Mouse (Mus musculus): ENCODE data around the gene Spns2. TPM values are rescaled to one million over a fixed set of nuclear protein-coding genes. Genes with fewer than 3 reads are reported as not detected.

Spns2 gene
- total RNA-seq (2021), result 2.2 and 3.3 TPM in 2 replicates
- long read RNA-seq, partial matches to known transcripts, result 1 of 7 reads
- long read RNA-seq, other reads (novel, unspliced or antisense), result 6 of 7 reads

DNA sequence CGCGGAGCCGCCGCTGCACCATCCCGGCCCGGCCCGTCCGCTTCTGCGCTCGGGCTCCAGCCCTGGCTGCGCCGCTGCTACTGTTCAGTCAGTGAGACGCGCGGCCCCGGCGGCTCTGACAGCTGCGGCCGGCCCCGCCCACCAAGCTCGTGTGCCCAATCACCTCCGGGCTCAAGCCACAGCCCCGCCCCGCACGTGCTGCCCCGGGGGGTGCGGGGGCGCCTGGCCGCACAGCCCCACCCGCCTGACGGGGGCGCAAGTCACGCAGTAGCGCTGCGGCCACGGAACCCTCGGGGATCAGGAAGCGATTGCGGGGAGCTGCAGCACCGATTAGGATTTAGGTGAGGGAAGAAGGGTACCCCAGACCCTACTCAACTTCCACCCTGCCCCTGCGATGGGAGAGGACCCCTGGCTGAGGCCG is at the start of gene Spns2:
Gene Spns2, minus strand, starts transcription at position 24 of the 421 bp plus-strand sequence.
- DNase-seq, result peak; percentile 93

DNA sequence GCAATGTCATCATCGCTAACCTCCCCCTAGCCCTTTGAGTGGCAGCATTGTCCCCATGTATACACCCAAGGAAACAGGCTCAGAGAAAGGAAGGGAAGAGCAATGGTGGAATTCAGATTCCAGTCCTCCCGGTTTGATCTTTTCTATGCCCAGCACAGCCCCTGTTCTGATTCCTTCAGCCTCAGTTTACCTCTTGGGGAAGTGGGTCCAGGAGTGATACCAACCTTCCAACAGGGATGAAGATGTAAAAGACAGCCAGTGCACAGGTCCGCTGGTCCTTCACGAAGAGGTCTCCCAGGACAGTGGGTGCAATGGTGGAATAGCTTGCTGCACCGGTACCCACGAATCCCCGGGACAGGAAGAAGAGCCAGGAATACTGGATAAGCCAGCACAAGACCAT is 49.1 kb upstream of the Spns2 start:
- no peak for DNase-seq

DNA sequence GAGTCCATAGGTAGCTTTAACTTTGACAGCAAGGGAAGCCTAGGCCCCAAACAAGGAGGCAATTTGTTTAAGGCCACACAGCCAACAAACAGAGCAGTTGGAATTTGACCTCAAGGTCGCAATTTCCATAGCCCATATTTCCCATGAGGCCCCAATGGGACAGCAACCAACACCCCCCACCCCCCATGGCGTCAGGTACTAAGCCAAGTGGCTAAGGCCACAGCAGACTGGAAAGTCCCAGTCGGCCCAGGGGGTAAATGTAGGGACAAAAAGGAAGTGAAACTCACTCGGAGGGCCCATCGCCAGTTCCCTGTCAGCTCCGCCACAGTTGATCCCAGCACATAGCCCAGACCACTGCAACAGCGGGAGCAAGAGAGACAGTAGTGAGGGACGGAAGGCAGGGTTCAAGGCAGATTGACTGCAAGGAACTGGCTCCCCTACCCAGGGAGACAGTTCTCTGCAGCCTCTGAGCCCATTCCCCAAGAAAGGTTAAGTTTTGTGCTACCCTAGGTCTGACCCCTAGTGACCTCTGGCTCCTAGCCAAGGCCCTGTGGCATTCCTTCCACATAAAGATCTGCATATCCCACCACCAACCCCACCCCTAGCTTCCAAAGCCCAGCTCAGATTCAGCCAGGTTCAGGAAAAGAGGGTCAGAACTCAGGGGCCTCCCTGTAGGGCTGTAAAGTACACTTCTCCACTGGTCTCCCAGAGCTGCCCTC is 48.5 kb upstream of the Spns2 start:
- peak; percentile 41 for DNase-seq

DNA sequence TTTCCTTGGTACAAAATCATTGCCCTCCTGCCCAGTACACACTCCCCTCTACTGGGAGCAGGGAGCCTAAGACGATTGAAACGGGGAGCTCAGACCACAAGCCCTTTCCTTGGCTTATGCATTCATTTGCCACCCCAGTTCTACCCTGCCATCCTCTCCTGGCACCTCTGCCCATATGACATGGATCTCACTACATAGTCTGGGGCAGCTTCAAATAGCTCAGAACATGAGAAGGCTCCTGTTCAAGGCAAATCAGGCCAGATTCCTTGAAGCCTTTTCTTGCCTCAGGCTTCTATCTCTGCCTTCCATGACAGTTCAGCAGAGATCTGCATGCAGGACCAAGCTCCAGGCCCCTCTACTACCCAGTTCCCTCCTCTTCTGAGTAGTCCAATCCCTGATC is 47.8 kb upstream of the Spns2 start:
- no peak for DNase-seq

DNA sequence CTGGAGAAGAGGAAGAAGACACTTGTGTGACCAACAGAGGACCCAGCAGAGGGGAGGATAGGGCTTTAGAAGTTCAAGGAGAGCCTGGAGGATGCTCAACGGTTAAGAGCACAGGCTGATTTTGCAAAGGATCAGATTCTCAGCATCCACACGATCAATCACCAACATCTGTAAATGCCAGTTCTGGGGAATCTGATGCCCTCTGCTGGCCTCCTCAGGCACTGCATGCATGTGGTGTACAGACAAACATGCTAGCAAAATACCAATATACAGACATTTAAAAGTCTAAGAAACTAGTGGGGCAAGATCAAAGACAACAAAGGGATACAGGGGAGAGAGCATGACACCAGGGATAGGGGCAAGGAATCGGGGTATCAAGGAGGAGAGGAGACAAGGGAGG is 45.8 kb upstream of the Spns2 start:
- no peak for DNase-seq

DNA sequence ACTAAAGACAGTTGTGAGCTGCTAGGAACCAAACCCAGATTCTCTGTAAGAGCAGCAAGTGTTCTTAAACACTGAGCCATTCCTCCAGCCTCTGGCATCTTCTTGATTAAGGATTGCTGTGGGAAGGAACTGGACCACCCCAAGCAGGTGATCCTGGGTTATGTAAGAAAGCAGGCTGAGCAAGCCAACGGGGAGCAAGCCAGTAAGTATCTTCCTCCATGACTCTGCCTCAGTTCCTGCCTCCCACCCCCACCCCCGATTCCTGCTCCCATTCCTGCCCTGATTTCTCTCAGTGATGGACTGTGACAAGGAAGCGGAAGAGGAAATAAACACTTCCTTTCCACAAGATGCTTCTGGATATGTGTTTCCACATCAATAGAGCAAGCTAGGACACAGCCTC is 43.2 kb upstream of the Spns2 start:
- no peak for DNase-seq

DNA sequence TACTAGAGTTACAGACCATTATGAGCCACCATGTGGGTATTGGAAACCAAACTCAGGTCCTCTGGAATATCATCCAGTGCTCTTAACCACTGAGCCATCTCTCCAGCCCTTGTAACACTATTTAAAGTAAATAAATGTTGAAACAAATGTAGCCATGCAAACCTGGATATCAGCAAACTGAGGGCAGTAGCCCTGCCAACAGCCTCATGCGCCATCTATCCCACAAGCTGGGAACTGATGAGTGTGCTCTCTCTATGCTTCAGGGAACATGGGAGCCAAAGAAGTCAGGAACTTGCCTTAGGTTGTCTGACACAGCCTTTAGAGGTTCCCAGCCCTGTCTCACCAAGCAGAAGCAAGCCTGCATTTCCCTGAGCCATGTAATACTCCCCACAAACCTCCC is 41.9 kb upstream of the Spns2 start:
- DNase-seq, result no peak

DNA sequence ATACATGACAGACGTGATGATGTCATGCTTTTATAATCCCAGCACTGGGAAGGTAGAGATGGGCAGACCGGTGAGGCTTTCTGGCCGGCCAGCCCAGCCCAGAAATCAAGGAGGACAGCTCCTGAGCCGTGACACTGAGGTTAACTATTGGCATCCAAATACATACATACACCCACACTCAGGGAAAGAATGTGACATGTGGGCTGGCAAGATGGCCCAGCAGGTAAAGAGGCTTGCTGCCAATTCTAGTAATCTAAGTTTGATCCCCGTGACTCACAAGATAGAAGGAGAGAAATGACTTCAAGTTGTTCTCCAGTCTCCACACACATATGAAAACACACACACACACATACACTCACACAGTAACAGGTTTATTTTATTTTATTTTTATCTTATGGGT is 41.4 kb upstream of the Spns2 start:
- DNase-seq, result no peak

DNA sequence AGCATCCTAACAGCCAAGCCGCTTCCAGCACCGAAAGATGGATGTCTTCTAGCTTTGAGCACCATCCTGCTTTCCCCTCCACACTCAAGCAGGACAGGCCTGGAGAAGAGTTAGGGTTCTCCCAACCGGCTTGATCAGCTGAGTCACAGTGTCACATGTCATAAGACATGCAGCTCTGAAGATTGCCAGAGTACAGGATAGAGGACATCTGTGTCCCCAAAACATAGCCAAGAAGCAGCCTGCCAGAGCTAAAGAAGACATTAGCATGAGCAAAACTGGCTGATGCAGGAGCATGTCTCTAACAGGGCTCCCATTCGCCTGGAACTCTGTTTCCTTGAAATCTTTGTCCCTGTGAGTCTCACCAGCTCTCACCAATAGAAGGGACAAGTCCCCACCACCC is 36.5 kb upstream of the Spns2 start:
- DNase-seq, result no peak

DNA sequence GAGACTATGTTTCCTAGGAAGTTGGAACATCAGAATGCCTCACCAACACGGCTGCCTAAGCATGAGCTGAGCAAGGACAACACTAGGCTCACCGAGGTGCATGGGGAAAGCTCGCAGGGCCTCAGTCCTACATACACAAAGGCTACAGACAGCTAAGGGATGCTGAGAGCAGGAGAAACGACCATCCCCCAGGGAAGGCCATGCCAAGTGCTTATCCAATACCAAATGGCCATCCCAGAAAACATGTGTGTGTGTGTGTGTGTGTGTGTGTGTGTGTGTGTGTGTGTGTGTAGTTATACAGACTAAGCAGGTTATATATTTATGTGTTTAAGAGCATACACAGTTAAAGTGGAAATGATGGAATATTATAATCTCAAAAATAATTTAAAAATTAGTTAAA is 34.0 kb upstream of the Spns2 start:
- no peak for DNase-seq

DNA sequence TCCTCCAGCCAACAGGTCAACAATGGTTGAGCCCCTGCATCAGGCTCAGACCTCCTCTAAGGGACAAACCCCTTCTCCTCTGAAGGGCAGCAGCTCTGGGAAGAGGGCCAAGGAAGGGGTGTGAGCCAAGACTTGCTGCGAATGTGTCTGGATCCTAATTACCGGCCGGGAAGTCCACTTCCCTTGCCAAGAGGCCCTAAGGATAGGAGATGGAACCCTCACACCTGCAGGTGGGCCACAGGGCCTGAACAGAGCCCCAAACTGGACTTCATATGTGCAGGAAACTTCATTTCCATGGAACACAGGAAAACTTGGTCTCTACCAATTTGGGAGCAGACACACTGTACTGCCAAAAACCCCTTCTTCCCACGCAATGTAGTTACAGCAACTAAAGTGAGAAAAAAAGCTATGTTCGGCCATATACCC is 32.9 kb upstream of the Spns2 start:
- DNase-seq, result peak; percentile 32

DNA sequence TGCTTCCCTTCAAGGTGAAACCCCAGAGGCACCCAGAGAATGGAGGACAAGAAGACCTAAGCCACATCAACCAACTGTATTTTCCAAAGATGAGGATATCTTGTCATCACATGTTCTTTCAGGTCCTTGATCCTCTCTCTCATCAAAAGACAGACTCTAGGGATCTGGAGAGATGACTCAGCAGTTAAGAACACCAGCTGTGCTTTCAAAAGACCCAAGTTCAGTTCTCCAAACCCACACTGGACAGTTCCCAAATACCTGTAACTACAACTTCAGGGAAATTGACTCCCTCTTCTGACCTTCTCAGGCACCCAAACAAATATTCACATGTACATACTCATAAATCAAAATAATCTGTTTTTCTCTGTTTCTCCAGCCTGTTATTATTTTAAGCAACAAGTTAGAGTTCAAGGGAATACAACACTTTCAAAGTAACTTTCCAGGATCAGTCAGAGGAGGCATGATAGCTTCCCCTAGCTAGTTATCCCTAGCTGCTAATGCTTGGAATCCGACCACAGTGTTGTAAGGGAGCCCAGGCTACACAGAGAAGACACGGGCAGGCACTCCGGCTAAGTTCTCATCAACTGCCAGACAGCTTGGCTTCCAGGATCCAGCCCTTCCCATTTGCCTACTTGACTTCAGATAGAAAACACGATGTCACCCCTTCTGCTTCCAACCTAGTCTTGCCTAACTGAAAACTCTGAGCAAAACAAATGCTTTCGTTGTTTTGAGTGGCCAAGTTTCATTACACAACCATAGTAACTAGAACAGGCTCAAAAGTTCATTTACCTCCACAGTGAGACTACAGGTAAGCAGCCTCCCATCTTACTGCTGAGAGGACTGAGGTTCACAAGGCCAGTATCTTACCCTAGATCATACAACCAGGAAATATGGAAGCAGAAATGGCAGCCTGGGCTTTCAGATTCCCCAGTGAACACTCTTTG is 32.2 kb upstream of the Spns2 start:
- DNase-seq, result no peak

DNA sequence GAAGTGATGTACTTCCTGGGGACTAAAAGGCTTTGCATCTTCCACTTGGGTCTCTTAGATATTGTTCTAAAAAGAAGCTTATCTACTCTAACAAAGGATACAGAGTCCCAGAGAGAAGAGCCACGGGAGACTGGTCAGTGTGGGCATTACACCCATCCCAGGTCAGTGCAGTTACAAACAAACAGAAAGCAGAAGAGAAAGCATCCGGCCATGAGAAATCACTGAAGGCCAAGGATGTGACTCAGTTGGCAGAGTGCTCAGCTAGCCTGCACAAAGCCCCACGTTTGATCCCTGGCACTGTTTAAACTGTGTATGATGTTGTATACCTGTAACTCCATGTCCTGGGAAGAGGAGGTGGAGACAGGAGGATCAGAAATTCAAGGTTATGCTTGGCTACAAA is 30.2 kb upstream of the Spns2 start:
- DNase-seq, result no peak

DNA sequence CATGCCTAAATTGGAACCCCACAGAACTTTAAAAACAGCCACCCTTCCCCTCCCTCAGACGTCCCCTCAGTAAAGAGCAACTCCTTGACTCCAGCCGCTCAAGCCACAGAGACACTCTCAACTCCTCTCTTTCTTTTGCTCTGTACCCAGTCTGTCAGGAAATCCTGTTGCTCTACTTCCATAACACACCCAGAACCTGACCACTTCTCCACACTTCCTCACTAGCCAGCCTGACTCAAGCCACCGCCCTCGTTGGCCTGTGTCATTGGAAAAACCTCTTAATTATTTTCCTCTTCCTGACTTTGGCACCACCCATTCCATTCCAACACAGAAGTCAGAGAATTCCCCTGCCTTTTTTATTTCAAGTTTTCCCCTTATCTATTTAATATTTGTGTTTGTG is 29.5 kb upstream of the Spns2 start:
- DNase-seq, result no peak

DNA sequence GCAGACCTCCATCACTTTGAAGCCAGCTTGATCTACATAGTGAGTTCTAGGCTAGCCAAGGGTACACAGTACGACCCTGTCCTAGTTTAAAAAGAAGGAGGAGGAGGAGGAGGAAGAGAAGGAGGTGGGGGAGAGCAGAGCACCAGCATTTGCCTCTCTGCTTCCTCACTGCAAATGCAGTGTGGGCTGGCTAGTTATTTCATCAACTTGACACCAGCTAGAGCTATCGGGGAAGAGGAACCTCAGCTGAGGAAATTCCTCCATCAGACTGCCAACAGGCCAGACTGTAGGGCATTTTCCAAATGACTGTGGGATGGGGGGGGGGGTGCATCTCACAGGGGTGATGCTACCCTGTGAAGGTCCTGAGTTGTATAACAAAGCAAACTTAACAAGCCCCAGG is 28.7 kb upstream of the Spns2 start:
- no peak for DNase-seq

DNA sequence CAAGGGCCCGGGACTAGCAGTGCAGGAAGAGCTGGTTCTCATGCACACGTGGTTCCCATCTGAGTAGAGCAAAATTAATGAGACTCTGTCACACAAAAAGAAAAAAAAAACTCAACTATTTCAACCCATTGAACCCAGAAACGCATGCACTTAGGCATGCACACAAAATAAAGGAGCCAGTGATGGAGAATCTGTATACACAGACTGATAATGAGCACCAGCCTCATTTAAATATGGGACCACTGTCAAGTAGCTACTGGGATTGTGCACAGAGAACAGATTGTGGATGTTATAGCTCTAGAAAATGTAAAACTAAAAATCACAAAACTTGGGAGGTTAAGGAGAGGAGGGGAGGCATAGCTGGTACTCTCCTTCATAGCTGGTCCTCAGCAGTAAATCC is 25.3 kb upstream of the Spns2 start:
- no peak for DNase-seq

DNA sequence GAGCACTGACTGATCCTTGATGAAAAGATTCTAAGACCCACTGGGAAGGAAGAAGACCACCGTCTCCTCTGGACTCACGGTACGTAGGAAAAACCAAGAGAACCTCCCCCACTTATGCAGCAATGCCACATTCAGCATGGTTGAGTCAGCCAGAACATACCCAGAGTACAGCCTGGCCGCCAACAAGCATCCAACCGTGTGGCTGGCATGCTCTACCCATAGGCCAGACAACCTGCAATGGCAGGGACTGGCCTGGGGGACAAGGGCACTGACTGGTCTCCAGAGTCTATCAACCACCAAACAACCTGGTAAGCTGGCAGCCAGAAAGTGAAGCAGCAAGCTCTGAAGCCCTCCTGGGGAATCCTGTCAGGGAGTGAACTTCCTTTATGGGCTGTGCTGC is 18.9 kb upstream of the Spns2 start:
- DNase-seq, result no peak

DNA sequence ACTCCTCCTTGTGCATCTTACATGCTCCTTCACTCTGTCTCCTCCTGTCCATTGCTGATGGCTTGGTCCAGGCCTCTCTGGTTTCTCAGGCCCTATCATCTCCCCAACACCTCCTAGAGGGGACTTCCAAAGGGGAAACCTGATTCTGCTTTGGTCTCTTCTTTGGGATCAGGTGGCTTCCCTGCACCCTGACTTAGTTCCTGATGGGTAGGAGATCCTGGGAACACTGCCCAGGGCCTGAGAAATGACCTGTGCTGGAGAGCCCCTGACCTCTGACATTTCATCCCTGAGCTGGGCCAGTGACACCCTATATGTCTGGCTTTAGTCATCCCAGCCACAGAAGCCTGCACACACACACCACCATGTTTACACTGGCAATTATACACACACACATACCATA is 17.9 kb upstream of the Spns2 start:
- no peak for DNase-seq

DNA sequence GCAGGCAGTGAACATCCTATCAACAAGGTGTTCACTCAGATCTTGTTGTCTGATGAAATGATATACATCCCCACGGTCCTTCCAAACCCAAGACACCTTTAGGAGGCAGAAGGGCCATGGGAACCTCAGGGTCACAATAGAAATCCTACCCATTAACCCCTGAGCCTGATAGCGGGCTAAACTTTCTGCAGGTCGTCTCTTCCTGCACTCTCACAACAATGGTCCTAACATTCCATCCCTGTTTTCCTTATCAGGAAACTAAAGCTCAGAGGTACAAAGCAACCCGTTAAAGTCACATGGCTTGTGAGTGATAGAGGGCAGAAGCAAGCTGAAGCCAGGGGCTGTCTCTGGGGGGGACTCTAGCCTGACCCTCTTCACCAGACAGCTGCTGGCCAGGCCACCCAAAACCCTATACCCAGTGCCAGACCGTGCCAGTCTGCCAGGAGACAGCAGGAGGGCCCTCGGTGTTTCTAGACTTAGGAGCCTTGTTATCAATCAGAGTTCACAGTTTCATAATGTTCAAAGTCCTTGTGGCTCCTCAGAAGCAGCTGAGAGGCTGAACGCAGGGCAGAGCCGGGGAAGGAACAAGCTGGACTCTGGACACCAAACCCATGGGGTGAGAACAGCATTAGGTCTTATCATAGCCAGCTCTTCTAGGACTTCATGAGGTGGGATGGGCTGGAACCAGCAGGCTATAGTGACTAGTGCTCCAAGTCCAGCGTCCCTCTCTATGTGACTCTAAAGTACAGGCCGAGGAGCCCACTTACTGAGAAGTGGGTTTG is 14.5 kb upstream of the Spns2 start:
- DNase-seq, result no peak

DNA sequence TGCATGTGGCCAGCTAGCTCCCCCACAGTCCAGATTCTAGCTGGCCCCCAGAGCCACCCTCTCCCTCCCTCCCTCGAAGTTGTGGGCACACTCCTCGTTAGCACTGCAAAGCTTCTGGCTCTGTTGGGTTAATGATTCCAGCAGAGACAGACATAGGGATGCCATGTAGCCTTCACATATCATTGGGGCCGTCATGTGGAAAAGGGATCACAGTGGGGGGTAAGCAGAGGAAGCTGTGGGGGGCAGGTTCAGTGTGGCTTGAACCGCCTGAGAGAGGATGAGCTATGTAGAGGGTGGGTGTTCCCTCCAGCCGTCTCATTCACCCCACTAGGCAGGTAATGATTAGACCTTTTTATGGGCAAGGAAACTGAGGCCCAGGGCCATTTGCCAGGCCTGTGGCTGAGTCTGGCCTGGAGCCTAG is 13.8 kb upstream of the Spns2 start:
- no peak for DNase-seq

DNA sequence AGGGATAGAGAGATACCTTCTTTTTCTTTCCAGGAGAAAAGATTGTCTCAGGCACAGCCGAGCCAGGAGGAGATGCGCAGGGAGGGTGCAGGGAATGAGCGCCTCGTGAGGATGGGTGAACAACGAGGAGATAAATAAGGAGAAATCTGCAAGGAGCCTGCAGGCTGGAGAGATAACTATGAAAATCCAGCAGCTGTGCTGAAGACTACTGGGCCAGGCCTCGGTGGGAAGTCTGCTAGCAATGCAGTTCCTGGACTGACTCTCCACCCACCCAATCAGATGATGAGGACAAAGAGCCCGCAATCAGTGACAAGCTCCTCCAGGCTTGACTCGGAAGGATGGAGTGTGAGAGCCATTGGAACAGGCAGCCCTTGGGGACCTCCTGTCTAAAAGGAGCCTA is 12.5 kb upstream of the Spns2 start:
- no peak for DNase-seq

DNA sequence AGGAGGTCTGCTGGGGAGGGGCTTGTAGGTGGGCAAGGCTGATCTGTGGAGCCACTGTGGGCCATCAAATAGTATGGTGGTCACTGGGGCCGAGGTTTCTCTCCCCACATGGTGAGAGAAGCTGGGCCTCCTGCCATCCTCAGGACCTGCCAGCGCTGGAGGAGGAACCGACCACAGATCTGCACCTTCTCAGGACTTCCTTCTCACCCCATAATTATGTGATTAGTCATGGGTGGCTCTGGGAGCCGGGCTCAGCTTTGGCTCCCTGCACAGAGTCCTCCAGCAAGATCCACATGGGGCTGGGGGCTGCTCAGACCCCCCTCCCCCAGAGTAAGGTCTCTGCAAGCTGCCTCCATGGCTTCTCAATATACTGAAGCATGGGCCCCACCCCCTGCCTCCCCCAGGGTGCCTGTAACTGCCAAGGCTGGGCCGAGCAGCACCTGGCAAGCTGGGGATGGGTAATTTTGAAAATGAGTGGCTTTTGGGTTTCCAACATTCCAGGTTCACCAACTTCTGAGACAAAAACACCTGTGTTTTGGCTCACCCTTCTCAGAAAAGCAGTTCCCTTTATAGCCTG is 11.8 kb upstream of the Spns2 start:
- DNase-seq, result no peak
